Mouse (Mus musculus) right cerebral cortex, postnatal 10 days (tissue): ENCODE measurements at regions not wholly inside any gene's neighbourhood (a gene's known extent, or its start where the extent isn't known, plus 50 kb on each side); places are given as distances from the start of the nearest gene placed in this dataset.
A peak's percentile ranks its signal among the peaks of the same experiment; 100 is the strongest.
"Not testable (repeated sequence)": the region's sequence is repeated elsewhere in the genome, so short reads cannot be mapped to it uniquely, and the experiment has no call there.

Experiments used
- DNase-seq, 2 experiments: peaks; one replicate each; pipeline ENCODE4 v3.0.0; 2021; ENCODE audit warnings: low spot score in 2 of 2

DNA sequence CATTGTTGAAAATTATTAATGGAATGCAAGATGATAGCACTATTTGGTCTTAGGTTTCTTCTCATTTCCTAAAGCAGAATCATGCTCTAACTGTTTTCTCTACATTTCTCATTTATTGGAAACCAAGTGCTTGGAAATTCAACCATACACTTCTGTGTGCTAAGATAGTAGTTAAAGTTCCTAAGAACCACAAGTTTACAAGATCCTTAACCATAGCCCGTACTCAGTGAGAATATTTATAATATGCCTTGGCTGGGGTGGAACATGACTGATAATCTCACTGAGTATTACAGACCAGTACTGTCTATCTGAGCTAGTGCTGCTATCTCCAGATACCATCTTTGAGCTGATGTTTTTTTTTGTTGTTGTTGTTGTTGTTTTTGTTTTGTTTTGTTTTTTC, 236.9 kb upstream of the Tmem196 start:
- DNase-seq = not testable (repeated sequence)

DNA sequence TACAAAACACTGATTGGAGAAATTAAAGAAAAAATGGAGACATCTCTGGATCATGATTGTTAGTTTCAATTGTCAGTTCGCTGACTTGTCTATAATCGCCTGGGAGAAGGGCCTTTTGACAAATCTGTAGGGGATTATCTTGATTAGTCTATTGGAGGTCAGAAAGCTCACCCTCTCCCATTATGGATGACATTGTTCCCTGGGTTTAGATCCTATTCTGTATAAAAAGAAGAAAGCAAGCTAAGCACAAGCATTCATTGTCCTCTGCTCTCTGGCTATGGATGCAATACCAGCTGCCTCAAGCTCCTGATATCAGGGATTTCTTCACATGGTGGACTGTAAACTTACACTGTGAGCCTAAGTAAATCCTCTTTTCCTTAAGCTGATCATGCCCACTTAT, 214.8 kb upstream of the Tmem196 start:
- DNase-seq = no peak

DNA sequence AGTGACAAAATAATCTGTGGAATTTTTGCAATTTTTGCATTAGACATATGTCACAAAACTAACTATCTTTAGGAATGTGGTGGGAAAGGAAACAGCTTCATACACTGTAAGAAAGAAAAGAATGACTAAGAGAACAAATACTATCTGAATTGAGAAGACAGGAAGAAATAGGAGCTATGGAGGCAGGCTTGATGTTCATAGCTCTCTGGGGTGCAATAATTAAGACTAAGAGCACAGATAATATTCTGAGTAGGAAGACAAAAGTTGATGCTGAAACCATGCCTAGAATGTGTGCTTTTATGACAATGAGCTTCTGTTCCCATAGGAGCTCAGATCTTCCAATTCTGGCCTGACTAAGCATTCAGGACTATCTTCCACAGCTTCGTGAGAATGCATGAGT, 183.0 kb upstream of the Tmem196 start:
- no peak for DNase-seq

DNA sequence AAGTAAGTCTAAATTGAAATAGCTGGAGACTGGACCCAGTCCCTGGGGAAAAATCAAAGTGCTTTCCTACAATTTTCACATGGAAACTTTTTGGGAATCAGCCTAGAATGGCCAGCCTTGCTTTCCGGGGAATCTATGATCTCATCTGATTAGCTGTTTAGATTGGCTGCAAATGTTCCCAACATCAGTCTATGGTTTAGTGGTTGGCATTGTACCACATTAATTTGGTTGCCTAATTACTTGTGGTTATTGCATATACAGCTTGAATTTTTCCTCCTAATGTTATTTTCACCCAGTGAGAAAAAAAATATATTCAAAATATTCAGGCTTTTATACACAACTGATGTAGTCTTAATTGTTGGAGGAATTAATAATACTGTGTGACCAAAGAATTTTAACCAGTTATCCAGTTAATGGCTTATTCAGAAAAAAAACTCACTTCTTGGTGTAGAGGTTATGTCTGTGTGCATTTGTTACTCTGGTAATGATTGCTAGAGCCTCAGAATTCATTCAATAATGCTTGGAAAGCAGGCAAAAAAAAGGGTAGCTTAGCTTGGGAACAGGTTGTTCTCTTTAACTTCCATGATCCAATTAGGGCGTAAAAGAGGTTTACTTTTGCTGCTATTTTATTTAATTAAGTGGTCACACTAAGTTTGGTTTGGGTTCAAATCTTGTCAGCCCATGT, 182.2 kb upstream of the Tmem196 start:
- no peak for DNase-seq

DNA sequence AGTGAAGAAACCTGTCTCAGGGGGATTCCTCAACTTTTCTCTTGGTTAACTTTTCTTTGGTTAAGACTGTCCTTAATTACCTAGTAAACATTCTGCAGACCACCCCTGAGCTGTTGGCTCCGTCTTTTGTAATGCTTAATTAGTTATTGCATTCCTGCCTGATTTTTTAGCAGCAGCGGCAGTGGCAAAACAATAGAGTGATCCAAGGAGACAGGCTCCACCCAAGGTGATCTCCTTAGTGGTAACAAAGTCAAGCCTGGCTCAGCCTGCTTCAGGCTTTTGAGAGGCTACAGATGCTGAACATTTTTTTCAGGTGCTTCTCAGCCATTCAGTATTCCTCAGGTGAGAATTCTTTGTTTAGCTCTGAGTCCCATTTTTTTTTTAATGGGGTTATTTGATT, 168.1 kb upstream of the Tmem196 start:
- no peak for DNase-seq

DNA sequence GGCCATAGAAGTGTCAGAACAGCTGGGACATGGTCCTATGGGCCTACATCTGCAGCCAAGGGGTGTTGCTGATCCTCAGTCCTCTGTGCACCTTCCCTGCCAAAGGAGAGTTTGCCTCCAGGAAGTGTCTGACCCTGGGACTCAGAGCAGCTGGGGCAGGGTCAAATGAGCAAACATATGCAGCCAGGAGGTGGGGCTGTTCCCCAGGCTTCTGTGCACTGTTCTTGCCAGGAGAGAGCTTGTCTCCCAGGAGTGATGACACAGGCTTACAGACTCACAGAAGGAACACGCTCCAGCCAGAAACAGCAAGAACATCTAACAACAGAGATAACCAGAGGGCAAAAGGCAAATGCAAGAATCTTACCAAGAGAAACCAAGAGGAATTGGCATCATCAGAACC, 137.9 kb upstream of the Tmem196 start:
- no peak for DNase-seq

DNA sequence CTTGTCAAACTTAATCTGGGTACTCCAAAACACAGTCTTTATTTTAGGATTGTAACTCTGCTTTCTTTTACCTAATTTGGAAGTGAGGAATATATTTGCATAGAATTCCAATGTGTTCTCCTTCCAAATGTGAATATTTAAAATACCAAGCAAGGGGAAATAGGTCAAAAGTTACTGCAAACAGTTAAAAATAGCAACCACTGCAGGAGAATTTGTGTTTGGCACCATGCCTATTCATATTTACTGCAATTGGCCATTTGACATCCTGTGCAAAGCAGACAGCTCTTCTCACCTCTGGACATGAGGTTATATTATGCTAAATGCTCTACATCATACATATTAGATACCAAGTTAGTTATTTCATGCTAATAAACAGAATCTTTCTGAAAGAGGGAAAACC, 129.4 kb upstream of the Tmem196 start:
- no peak for DNase-seq

DNA sequence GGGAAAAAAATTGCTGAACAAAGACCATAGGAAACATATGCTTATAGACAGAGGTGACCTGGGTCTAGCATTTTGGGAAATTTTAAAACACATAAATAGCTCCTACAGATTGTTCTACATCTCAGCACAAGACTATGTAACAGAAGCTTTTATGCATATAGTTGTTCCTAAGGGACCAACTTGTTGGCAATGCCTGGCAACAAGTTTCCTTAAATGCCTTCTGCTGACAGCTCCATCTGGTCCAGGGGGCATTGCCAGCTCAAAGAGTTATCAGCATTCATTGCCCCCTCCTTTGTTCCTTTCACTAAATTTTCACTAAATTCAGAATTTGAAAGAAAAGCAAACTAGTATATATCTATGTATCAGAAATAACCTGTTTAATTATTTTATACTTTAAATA, 106.5 kb upstream of the Tmem196 start:
- peak; percentile 40 to 68 for DNase-seq

DNA sequence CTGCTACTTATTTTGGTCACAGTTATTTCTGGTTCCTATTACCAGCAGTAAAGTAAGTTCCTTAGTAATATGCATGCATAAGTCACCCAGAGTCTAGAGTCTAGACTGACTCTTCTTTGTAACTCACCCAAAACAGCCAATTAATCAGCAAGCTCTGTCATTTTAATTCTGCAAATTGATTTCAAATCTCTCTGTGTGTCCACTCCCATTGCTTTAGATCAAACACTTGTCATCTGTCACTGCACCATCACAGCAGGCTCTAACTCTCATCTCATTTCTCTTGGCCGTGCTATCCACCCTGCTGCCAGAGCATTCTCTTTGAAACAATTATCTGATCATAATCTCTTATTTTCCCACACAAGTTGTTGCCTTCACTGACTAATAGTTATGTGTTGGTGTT, 63.9 kb upstream of the Tmem196 start:
- DNase-seq = no peak

DNA sequence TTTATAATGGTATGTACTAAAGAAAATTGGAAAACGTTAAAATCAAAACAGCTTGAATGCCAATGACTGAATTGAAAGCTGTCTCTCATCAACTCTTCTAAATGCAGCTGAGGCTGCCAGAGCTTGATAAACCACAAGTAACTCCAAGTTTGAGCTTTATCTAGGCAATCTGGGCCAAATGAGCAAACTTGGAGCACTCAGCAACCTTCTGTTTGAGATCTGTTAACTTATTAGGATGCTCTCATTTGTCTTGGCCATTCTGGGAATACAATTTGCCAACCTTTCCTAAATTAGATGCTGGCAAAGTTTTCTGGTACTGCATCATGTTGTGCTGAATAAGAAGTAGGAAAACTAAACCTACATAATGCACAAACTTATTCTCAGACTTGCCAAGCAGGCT, 55.6 kb upstream of the Tmem196 start:
- no peak for DNase-seq
